Mouse (Mus musculus): ENCODE measurements at regions not wholly inside any gene's neighbourhood (a gene's known extent, or its start where the extent isn't known, plus 50 kb on each side); places are given as distances from the start of the nearest gene placed in this dataset.

DNA sequence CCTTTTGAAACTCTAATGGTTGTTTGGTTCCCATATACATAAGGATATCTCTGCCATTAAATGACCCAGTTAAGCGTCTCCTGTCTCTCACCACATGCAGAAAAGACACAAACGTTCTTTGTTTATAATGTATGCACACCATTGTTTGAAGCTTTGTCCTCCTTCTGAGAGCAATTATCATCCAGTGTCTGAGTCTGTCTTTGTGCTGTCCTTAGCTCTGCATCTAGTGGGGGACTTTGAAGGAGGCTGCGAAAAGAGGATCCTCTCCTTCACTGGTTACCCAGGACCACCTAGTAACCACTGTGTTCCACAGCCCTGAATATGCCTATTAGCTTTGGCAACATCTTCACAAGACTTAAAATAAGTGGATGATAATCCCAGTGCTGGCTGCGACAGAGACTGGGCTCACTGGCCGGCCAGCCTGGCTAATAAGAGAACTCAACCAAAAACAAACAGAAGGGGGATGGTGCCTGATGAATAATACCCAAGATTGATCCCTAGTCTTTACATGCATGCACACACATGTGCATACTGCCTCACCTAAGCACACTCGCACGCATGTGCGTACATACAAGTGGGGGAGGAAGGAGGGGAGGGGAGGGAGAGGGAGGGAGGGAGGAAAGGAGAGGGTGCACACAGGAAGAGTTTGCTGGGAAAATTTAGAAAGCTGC is 93.5 kb upstream of the Cxcr4 start:
- dilution Hi-C loops (cut with MboI; ENCODE audit: extremely low pct_ligation_motif_present, extremely low pct_unique_long_range_greater_than_20kb, low sequenced_read_pairs) (no loop called here), in situ Hi-C loops (cut with MboI; ENCODE audit: low pct_ligation_motif_present, low pct_unique_long_range_greater_than_20kb, low sequenced_read_pairs) (no loop called here)
- TF ChIP-seq ETS1 (conservative IDR thresholded peaks at IDR 0.05; ENCODE audit: low read depth, low read length) (no peak), HCFC1 (IDR thresholded peaks at IDR 0.05; ENCODE audit: low read depth, low read length) (no peak)

DNA sequence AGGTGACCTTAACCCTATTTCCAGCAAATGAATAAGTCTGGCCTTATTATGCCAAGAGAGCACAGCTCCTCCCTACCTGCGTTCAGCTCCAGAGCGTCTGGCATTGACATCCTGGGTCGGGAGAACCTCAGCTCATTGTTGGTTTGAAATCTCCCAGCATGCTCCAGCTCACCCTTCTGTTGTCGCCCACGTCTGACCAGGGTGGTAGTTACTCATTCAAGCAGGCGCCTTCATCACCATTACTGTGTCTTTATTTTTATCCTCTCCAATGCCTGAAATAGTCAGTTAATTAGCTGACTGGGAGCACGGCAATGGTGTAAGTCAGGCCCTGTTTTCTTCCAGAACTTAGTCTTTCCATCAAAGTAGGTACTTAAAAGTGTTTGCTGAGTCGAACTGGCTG is 90.8 kb upstream of the Cxcr4 start:
- no peaks in the 10 kb centered on the region for H3K27me3 ChIP-seq (replicated peaks)
- H3K4me2 ChIP-seq (ENCODE audit: insufficient read depth, low read depth, poor library complexity, severe bottlenecking): no peak overlapping the region
- H3K4me3 ChIP-seq (replicated peaks in 1 of 3; ENCODE audit: low read depth in 2 of 3, low read length in 2 of 3, poor library complexity in 1 of 3): no peak overlapping the region
- no peaks in the 10 kb centered on the region for H3K9me3 ChIP-seq (replicated peaks; ENCODE audit: low read length)
- H3K9ac ChIP-seq (ENCODE audit: insufficient read depth, low read depth): no peak overlapping the region
- H3K79me2 ChIP-seq (replicated peaks; ENCODE audit: control insufficient read depth, extremely low read depth, insufficient read depth, poor library complexity, severe bottlenecking): no peaks in the 10 kb centered on the region
- H3K27ac ChIP-seq (ENCODE audit: insufficient read depth, low read depth): no peak overlapping the region
- dilution Hi-C loops (cut with MboI; ENCODE audit: extremely low pct_ligation_motif_present, extremely low pct_unique_long_range_greater_than_20kb, low sequenced_read_pairs) (no loop called here), in situ Hi-C loops (cut with MboI; ENCODE audit: low pct_ligation_motif_present, low pct_unique_long_range_greater_than_20kb, low sequenced_read_pairs) (no loop called here)
- H3K36me3 ChIP-seq (replicated peaks in 1 of 2; ENCODE audit: control insufficient read depth in 1 of 2, insufficient read depth in 1 of 2, low read length in 1 of 2): no peaks in the 10 kb centered on the region
- no peak for TF ChIP-seq POLR2A (IDR thresholded peaks at IDR 0.05; ENCODE audit: low read depth, low read length)
- no peak for TF ChIP-seq UBTF (IDR thresholded peaks at IDR 0.05; ENCODE audit: low read depth, low read length)
- no peak for TF ChIP-seq NELFE (IDR thresholded peaks at IDR 0.05; ENCODE audit: low read depth, low read length)
- TF ChIP-seq BHLHE40 (IDR thresholded peaks at IDR 0.05; ENCODE audit: low read depth, low read length): no peak
- TF ChIP-seq JUN (IDR thresholded peaks at IDR 0.05; ENCODE audit: insufficient read depth, low read depth, low read length): no peak
- no peak for TF ChIP-seq ZC3H11A (IDR thresholded peaks at IDR 0.05; ENCODE audit: low read depth, low read length)
- TF ChIP-seq HCFC1 (IDR thresholded peaks at IDR 0.05; ENCODE audit: low read depth, low read length): no peak
- TF ChIP-seq CHD2 (IDR thresholded peaks at IDR 0.05; ENCODE audit: low read length): no peak
- TF ChIP-seq ELF1 (IDR thresholded peaks at IDR 0.05; ENCODE audit: low read depth, low read length): no peak
- no peak for TF ChIP-seq PAX5 (IDR thresholded peaks at IDR 0.05; ENCODE audit: low read length)
- no peak for TF ChIP-seq TCF12 (IDR thresholded peaks at IDR 0.05; ENCODE audit: low read depth, low read length)
- no peak for DNase-seq (ENCODE audit: extremely low read depth)
- peaks cover 5 to 19% of the 10 kb centered on the region in 2 experiments for H3K4me1 ChIP-seq (ENCODE audit: control insufficient read depth in 1 of 2, insufficient read depth in 2 of 2)

More for the DNA sequence above, 93.5 kb upstream of the Cxcr4 start:
- Histone ChIP-seq H3K79me2 (replicated peaks; ENCODE audit: control insufficient read depth, extremely low read depth, insufficient read depth, poor library complexity, severe bottlenecking) (no peaks in the 10 kb centered on the region), H3K36me3 (replicated peaks in 1 of 2; ENCODE audit: control insufficient read depth in 1 of 2, insufficient read depth in 1 of 2, low read length in 1 of 2) (no peaks in the 10 kb centered on the region), H3K27me3 (replicated peaks) (no peaks in the 10 kb centered on the region), H3K27ac (ENCODE audit: insufficient read depth, low read depth) (no peak overlapping the region), H3K9me3 (replicated peaks; ENCODE audit: low read length) (no peaks in the 10 kb centered on the region), H3K4me2 (ENCODE audit: insufficient read depth, low read depth, poor library complexity, severe bottlenecking) (no peak overlapping the region), H3K9ac (ENCODE audit: insufficient read depth, low read depth) (no peak overlapping the region), H3K4me1 (ENCODE audit: control insufficient read depth in 1 of 2, insufficient read depth in 2 of 2) (peaks cover 5 to 19% of the 10 kb centered on the region in 2 experiments), H3K4me3 (replicated peaks in 1 of 3; ENCODE audit: low read depth in 2 of 3, low read length in 2 of 3, poor library complexity in 1 of 3) (no peak overlapping the region)
- DNase-seq (ENCODE audit: extremely low read depth): no peak

DNA sequence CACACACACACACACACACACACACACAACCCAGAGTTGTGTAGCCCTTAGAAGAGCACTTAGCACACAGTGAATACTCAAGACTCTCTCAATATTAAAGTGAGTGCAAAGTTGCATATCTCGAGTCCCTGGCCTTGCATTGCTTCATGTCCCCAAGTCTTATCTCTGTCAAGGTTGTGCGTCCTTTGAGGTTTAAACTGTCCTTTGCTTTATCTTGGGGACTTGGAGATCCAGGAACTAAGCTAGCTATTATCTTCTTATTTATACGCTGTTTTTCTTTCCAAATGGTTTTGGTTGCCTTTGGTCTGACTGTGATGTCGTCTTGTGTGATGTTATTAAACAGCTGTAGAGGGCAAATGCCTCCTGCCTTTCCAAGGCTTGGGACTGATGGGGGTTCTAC is 89.2 kb upstream of the Cxcr4 start:
- Histone ChIP-seq H3K79me2 (replicated peaks; ENCODE audit: control insufficient read depth, extremely low read depth, insufficient read depth, poor library complexity, severe bottlenecking) (no peaks in the 10 kb centered on the region), H3K27ac (ENCODE audit: insufficient read depth, low read depth) (no peak overlapping the region), H3K4me2 (ENCODE audit: insufficient read depth, low read depth, poor library complexity, severe bottlenecking) (no peak overlapping the region), H3K9ac (ENCODE audit: insufficient read depth, low read depth) (no peak overlapping the region), H3K4me3 (replicated peaks in 1 of 3; ENCODE audit: low read depth in 2 of 3, low read length in 2 of 3, poor library complexity in 1 of 3) (no peak overlapping the region), H3K36me3 (replicated peaks in 1 of 2; ENCODE audit: control insufficient read depth in 1 of 2, insufficient read depth in 1 of 2, low read length in 1 of 2) (no peaks in the 10 kb centered on the region), H3K9me3 (replicated peaks; ENCODE audit: low read length) (peaks cover 6% of the 10 kb centered on the region), H3K4me1 (ENCODE audit: control insufficient read depth in 1 of 2, insufficient read depth in 2 of 2) (peaks cover under 1 to 6% of the 10 kb centered on the region in 2 experiments; a peak in 3 of 4 replicates), H3K27me3 (replicated peaks) (no peaks in the 10 kb centered on the region)
- DNase-seq (ENCODE audit: extremely low read depth): no peak
- TF ChIP-seq MAZ (IDR thresholded peaks at IDR 0.05; ENCODE audit: low read depth, low read length): no peak
- in situ Hi-C loops (cut with MboI; ENCODE audit: low pct_ligation_motif_present, low pct_unique_long_range_greater_than_20kb, low sequenced_read_pairs): no loop called here
- dilution Hi-C loops (cut with MboI; ENCODE audit: extremely low pct_ligation_motif_present, extremely low pct_unique_long_range_greater_than_20kb, low sequenced_read_pairs): no loop called here

Data from CH12.LX (cell line).